Mouse (Mus musculus) forebrain, embryonic 11.5 days (tissue): Measurements from ENCODE around the gene Tmigd1. TPM values are rescaled to one million over a fixed set of nuclear protein-coding genes. Genes with fewer than 3 reads are reported as not detected.
A peak's percentile ranks its signal among the peaks of the same experiment; 100 is the strongest.

Experiments used
- ATAC-seq: fragments of 200-750 bp; cut with Nextera tagmentation; replicated peaks from 2 replicates; pipeline ENCODE4 v1.8.0; 2017; ENCODE audit warnings: moderate TSS enrichment; ENCODE audit not compliant: low FRiP score
- DNase-seq: peaks from one replicate; pipeline ENCODE4 v3.0.0-alpha.2; 2017; ENCODE audit warnings: low spot score
- H3K27ac ChIP-seq: fragments of 300-500 bp; sonication (generic); 2 replicates; pipeline ENCODE4 v1.5.1; 2014; ENCODE audit warnings: low read depth, low read length
- H3K27me3 ChIP-seq: fragments of 300-500 bp; sonication (generic); 2 replicates; pipeline ENCODE4 v1.6.1; 2014; ENCODE audit warnings: mild to moderate bottlenecking, low read length, mixed read lengths; ENCODE audit not compliant: control insufficient read depth, insufficient read depth
- H3K36me3 ChIP-seq: fragments of 300-500 bp; sonication (generic); 2 replicates; pipeline ENCODE4 v1.6.1; 2014; ENCODE audit warnings: mild to moderate bottlenecking, low read length, moderate library complexity, mixed read lengths; ENCODE audit not compliant: control insufficient read depth, insufficient read depth
- H3K4me1 ChIP-seq: fragments of 300-500 bp; sonication (generic); replicated peaks from 2 replicates; pipeline ENCODE4 v1.6.1; 2014; ENCODE audit warnings: low read length, mixed read lengths; ENCODE audit not compliant: control insufficient read depth, insufficient read depth
- H3K4me2 ChIP-seq: fragments of 300-500 bp; sonication (generic); 2 replicates; pipeline ENCODE4 v1.6.1; 2014; ENCODE audit warnings: low read depth, mild to moderate bottlenecking, low read length, moderate library complexity, mixed read lengths; ENCODE audit not compliant: severe bottlenecking
- H3K4me3 ChIP-seq: fragments of 300-500 bp; sonication (generic); 2 replicates; pipeline ENCODE4 v1.5.1; 2014; ENCODE audit warnings: low read depth, low read length
- H3K9ac ChIP-seq: fragments of 300-500 bp; sonication (generic); 2 replicates; pipeline ENCODE4 v1.6.1; 2014; ENCODE audit warnings: low read length
- H3K9me3 ChIP-seq: fragments of 300-500 bp; sonication (generic); 2 replicates; pipeline ENCODE4 v1.6.1; 2016; ENCODE audit warnings: low read length, mixed read lengths; ENCODE audit not compliant: control insufficient read depth
- WGBS: fragments of 180-500 bp; shearing (Covaris S2); extraction: QIAGEN DNeasy Blood & Tissue Kit; methylation state at CpG from one replicate; pipeline ENCODE4 v1.1.7; 2014; 5-methylcytosine and 5-hydroxymethylcytosine counted together
- polyA plus RNA-seq: library from polyadenylated mRNA; unstranded; fragments of >200 nt; fragmentation: Nextera tagmentation; extraction: Ambion mirVana; gene quantifications from 2 replicates; pipeline ENCODE4 v1.2.1, GENCODE M21; 2014

The Tmigd1 gene
- polyA plus RNA-seq, 1 experiment from 2014 or later, result not detected

GRCm38 (mm10) chr11:76873865-76874264 is 28.1 kb upstream of the Tmigd1 start:
- Histone ChIP-seq H3K27me3 (no peaks in the 10 kb centered on the region), H3K9me3 (no peaks in the 10 kb centered on the region), H3K4me3 (no peak overlapping the region), H3K36me3 (no peaks in the 10 kb centered on the region), H3K4me1 (no peaks in the 10 kb centered on the region), H3K9ac (no peak overlapping the region), H3K4me2 (no peak overlapping the region), H3K27ac (no peak overlapping the region)
- ATAC-seq (no peak), DNase-seq (peak; percentile 2)
- 96% methylated on average over 5 of the region's 5 CpGs for WGBS

DNA sequence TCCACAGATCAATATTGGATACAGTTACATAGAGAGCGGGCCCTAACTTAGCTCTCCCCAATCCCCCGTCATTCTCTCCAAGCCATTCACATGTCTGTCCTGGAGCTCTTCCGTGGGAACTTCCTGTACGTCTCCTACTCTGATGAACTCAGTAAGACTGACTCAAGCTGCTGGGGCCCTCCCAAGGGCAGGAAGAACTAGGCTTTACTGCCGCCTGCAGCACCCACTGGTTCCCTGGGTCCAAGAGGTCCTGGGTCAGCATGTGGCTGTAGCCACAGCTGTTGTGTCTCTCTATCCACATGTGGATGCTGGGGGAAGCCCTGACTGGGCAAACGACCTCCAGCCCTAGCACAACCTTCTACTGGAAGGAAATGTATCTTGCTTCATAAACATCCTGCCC is 27.2 kb upstream of the Tmigd1 start:
- peak; percentile 10 for DNase-seq
- ATAC-seq, result no peak
- no peak overlapping the region for H3K9ac ChIP-seq
- H3K4me2 ChIP-seq, result no peak overlapping the region
- no peaks in the 10 kb centered on the region for H3K27me3 ChIP-seq
- H3K4me3 ChIP-seq, result no peak overlapping the region
- H3K9me3 ChIP-seq, result no peaks in the 10 kb centered on the region
- H3K36me3 ChIP-seq, result no peaks in the 10 kb centered on the region
- no peaks in the 10 kb centered on the region for H3K4me1 ChIP-seq
- 82% methylated on average over 6 of the region's 6 CpGs for WGBS
- H3K27ac ChIP-seq, result no peak overlapping the region

DNA sequence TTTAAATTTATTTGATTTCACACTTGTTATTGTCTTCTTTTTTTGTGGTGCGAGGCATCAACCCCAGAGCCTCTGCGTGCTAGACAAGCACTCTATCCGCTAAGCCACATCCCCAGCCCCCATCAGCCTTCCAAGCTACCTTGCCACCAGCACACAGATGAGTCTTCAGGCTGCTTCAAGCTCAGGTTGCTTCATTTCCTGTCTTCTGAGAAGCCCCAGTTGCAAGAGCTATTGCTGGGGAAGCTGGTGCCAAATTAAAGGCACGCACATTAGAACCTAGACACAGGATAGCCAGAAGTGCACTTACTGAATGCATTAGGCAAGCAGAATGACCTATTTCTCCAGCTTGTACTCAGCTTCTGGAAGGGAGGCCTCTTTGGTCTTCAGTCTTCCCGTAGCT is 22.1 kb upstream of the Tmigd1 start:
- Histone ChIP-seq H3K36me3 (no peaks in the 10 kb centered on the region), H3K27me3 (no peaks in the 10 kb centered on the region), H3K27ac (no peak overlapping the region), H3K9ac (no peak overlapping the region), H3K4me3 (no peak overlapping the region), H3K9me3 (no peaks in the 10 kb centered on the region), H3K4me2 (no peak overlapping the region), H3K4me1 (no peaks in the 10 kb centered on the region)
- 92% methylated on average over 5 of the region's 5 CpGs for WGBS
- peak; percentile 5 for DNase-seq
- ATAC-seq, result no peak

- WGBS, result 41% methylated on average over 5 of the region's 5 CpGs
- no peak for DNase-seq
- no peak overlapping the region for H3K9ac ChIP-seq
- no peaks in the 10 kb centered on the region for H3K9me3 ChIP-seq
- no peak overlapping the region for H3K4me2 ChIP-seq
- no peak overlapping the region for H3K4me3 ChIP-seq
- no peak overlapping the region for H3K27ac ChIP-seq
- no peaks in the 10 kb centered on the region for H3K27me3 ChIP-seq
- H3K36me3 ChIP-seq, result no peaks in the 10 kb centered on the region
- no peak for ATAC-seq
- no peaks in the 10 kb centered on the region for H3K4me1 ChIP-seq
Measured at GRCm38 (mm10) chr11:76884451-76884850, 17.5 kb upstream of the Tmigd1 start.

DNA sequence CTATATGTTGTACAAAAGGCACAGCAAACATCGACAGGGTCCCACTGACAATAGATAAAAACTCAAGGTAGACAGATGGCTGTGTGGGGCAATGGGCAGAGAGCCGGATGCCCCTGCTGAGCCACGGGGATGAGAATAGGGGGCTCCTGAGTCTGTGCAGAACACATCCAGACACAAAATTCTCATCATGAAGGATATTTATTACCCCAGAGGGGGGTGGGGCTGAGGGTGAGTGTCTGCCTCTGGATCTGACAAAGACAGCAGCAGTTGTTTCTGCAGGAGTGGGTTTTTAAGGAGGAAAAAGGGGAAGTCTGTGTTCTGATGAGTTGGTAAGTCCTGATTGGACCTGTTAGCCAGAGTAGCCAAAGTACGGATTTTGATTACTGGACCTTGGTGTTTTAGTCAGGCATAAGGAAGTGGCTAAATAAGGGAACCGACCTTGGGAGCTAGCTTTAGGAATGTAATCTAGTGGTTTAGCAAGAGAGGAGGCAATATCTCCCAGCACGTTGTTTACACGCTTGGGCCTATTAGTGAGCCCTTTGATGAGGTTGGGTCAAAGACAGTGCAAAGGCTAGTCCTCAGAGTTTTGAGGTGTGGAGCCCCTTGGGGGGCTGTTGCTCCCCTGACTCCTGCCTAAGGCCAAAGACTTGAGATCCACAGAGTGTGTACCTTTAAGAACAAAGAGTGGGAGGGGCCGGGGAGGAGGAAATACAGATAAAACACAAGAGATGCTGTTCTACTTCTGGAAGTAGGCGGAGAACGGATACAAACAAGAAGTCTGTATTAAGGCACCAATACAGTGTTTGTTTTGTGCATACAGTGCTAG is 12.4 kb upstream of the Tmigd1 start:
- Histone ChIP-seq H3K36me3 (no peaks in the 10 kb centered on the region), H3K9me3 (no peaks in the 10 kb centered on the region), H3K4me3 (no peak overlapping the region), H3K4me1 (no peaks in the 10 kb centered on the region), H3K27me3 (no peaks in the 10 kb centered on the region), H3K9ac (no peak overlapping the region), H3K27ac (no peak overlapping the region), H3K4me2 (no peak overlapping the region)
- ATAC-seq (no peak), DNase-seq (peak; percentile 41)
- WGBS, result 78% methylated on average over 10 of the region's 10 CpGs

GRCm38 (mm10) chr11:76891171-76891570 is 10.8 kb upstream of the Tmigd1 start:
- Histone ChIP-seq H3K4me3 (no peak overlapping the region), H3K9ac (no peak overlapping the region), H3K4me2 (no peak overlapping the region), H3K27ac (no peak overlapping the region), H3K9me3 (no peaks in the 10 kb centered on the region), H3K4me1 (no peaks in the 10 kb centered on the region), H3K27me3 (no peaks in the 10 kb centered on the region), H3K36me3 (no peaks in the 10 kb centered on the region)
- 91% methylated on average over 7 of the region's 7 CpGs for WGBS
- DNase-seq, result no peak
- ATAC-seq, result no peak

DNA sequence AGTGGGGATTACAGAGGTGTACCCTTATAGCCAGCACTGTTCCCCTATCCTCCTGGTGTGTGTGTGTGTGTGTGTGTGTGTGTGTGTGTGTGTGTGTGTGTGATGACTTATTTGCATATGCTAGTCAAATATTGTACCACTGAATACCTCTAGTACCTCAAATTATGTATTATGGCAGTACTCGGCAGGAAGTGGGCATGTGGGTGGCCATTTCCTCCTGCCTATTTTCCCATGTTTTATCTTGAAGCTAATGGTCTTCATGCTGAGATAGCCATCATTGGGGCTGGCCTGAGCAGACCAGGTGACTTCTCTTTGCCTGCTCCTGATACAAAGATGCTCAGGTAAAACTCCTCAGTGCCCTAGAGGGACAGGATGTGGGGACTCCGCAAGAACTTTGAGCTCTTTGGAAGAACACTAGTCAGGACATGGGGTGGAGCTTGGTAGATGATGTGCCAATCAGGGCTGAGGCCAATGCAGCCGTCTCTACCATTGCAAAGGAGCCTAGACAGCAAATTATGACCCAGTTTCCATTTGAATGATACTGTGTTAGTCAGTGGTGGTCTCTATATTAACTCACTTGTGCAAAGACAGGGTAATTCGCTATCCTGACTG is 10.1 kb upstream of the Tmigd1 start:
- no peak for ATAC-seq
- WGBS, result 84% methylated on average over 4 of the region's 4 CpGs
- DNase-seq, result peak; percentile 23
- no peak overlapping the region for H3K27ac ChIP-seq
- no peaks in the 10 kb centered on the region for H3K27me3 ChIP-seq
- H3K9ac ChIP-seq, result no peak overlapping the region
- no peak overlapping the region for H3K4me2 ChIP-seq
- H3K9me3 ChIP-seq, result no peaks in the 10 kb centered on the region
- no peak overlapping the region for H3K4me3 ChIP-seq
- H3K36me3 ChIP-seq, result no peaks in the 10 kb centered on the region
- H3K4me1 ChIP-seq, result no peaks in the 10 kb centered on the region

DNA sequence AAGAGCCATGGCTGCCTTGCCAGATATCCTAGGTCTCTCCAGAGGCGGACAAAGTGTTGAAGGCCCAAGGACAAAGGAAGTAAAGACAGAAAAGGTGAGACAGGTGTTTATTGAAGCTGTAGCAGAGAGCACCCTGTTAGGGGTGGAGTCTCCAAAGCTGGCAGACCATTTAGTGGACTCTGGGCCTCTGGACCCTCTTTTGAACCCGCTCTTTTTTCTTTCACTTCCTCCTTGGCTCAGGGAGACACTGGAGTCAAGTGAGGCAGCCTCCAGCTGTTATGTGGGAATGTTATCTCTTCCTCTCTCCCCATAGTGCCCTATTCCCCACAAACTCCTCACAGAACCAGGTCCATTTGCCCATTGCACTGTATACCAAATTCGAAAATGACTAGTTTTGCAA is 9.0 kb upstream of the Tmigd1 start:
- Histone ChIP-seq H3K27me3 (no peaks in the 10 kb centered on the region), H3K4me2 (no peak overlapping the region), H3K9me3 (no peaks in the 10 kb centered on the region), H3K36me3 (no peaks in the 10 kb centered on the region), H3K27ac (no peak overlapping the region), H3K9ac (no peak overlapping the region), H3K4me3 (no peak overlapping the region), H3K4me1 (no peaks in the 10 kb centered on the region)
- no peak for DNase-seq
- no peak for ATAC-seq
- 79% methylated on average over 3 of the region's 3 CpGs for WGBS

GRCm38 (mm10) chr11:76893570-76893969 is 8.4 kb upstream of the Tmigd1 start:
- Histone ChIP-seq H3K9ac (no peak overlapping the region), H3K27me3 (no peaks in the 10 kb centered on the region), H3K9me3 (no peaks in the 10 kb centered on the region), H3K4me1 (no peaks in the 10 kb centered on the region), H3K4me2 (no peak overlapping the region), H3K36me3 (no peaks in the 10 kb centered on the region), H3K4me3 (no peak overlapping the region), H3K27ac (no peak overlapping the region)
- peak; percentile 46 for DNase-seq
- WGBS, result 53% methylated on average over 4 of the region's 4 CpGs
- no peak for ATAC-seq
